Mouse (Mus musculus): ENCODE measurements at regions not wholly inside any gene's neighbourhood (a gene's known extent, or its start where the extent isn't known, plus 50 kb on each side); places are given as distances from the start of the nearest gene placed in this dataset.
"Not testable (repeated sequence)": the region's sequence is repeated elsewhere in the genome, so short reads cannot be mapped to it uniquely, and the experiment has no call there.

GRCm38 (mm10) chr14:48607131-48607530, 66.5 kb downstream of the Otx2 start:
- no peak for ATAC-seq (replicated peaks; ENCODE audit: low FRiP score, low TSS enrichment, poor library complexity, severe bottlenecking)

GRCm38 (mm10) chr14:48603490-48603889, 70.1 kb downstream of the Otx2 start:
- no peak for ATAC-seq (replicated peaks; ENCODE audit: low FRiP score, low TSS enrichment, poor library complexity, severe bottlenecking)

GRCm38 (mm10) chr14:48594334-48594733, 79.3 kb downstream of the Otx2 start:
- no peak for ATAC-seq (replicated peaks; ENCODE audit: low FRiP score, low TSS enrichment, poor library complexity, severe bottlenecking)

- no peak for ATAC-seq (replicated peaks; ENCODE audit: low FRiP score, low TSS enrichment, poor library complexity, severe bottlenecking)
Observed at GRCm38 (mm10) chr14:48593363-48593762, 80.3 kb downstream of the Otx2 start.

- no peak for ATAC-seq (replicated peaks; ENCODE audit: low FRiP score, low TSS enrichment, poor library complexity, severe bottlenecking)
Observed at GRCm38 (mm10) chr14:48591483-48592230, 82.0 kb downstream of the Otx2 start.

GRCm38 (mm10) chr14:48590426-48590825, 83.2 kb downstream of the Otx2 start:
- no peak for ATAC-seq (replicated peaks; ENCODE audit: low FRiP score, low TSS enrichment, poor library complexity, severe bottlenecking)

GRCm38 (mm10) chr14:48589702-48590325, 83.8 kb downstream of the Otx2 start:
- no peak for ATAC-seq (replicated peaks; ENCODE audit: low FRiP score, low TSS enrichment, poor library complexity, severe bottlenecking)

GRCm38 (mm10) chr14:48585820-48586219, 87.8 kb downstream of the Otx2 start:
- ATAC-seq (replicated peaks; ENCODE audit: low FRiP score, low TSS enrichment, poor library complexity, severe bottlenecking) = no peak

GRCm38 (mm10) chr14:48584571-48584970, 89.0 kb downstream of the Otx2 start:
- ATAC-seq (replicated peaks; ENCODE audit: low FRiP score, low TSS enrichment, poor library complexity, severe bottlenecking) = no peak

GRCm38 (mm10) chr14:48583516-48583915, 90.1 kb downstream of the Otx2 start:
- ATAC-seq (replicated peaks; ENCODE audit: low FRiP score, low TSS enrichment, poor library complexity, severe bottlenecking) = no peak

GRCm38 (mm10) chr14:48582080-48582479, 91.5 kb downstream of the Otx2 start:
- no peak for ATAC-seq (replicated peaks; ENCODE audit: low FRiP score, low TSS enrichment, poor library complexity, severe bottlenecking)

GRCm38 (mm10) chr14:48581308-48581707, 92.3 kb downstream of the Otx2 start:
- ATAC-seq (replicated peaks; ENCODE audit: low FRiP score, low TSS enrichment, poor library complexity, severe bottlenecking) = not testable (repeated sequence)

- peak; percentile 61; the same call in 1 of the 2 replicates for ATAC-seq (replicated peaks; ENCODE audit: low FRiP score, low TSS enrichment, poor library complexity, severe bottlenecking)
Observed at GRCm38 (mm10) chr14:48580396-48580795, 93.2 kb downstream of the Otx2 start.

GRCm38 (mm10) chr14:48579985-48580384, 93.6 kb downstream of the Otx2 start:
- no peak for ATAC-seq (replicated peaks; ENCODE audit: low FRiP score, low TSS enrichment, poor library complexity, severe bottlenecking)

Measured in megakaryocyte-erythroid progenitor cell, adult 5-6 weeks (primary cell).